Mouse (Mus musculus): ENCODE measurements around the gene Art3.
"Not testable (repeated sequence)": the region's sequence is repeated elsewhere in the genome, so short reads cannot be mapped to it uniquely, and the experiment has no call there.

The Art3 gene

GRCm38 (mm10) chr5:92332359-92332840, 773 bp downstream of the Art3 start:
- ATAC-seq (ENCODE audit: insufficient number of reproducible peaks, low FRiP score, low TSS enrichment): no peak

GRCm38 (mm10) chr5:92336743-92337142, 5.1 kb downstream of the Art3 start:
- no peak for ATAC-seq (ENCODE audit: insufficient number of reproducible peaks, low FRiP score, low TSS enrichment)

- ATAC-seq (ENCODE audit: insufficient number of reproducible peaks, low FRiP score, low TSS enrichment): no peak
Observed at GRCm38 (mm10) chr5:92340606-92341005, 9.0 kb downstream of the Art3 start.

DNA sequence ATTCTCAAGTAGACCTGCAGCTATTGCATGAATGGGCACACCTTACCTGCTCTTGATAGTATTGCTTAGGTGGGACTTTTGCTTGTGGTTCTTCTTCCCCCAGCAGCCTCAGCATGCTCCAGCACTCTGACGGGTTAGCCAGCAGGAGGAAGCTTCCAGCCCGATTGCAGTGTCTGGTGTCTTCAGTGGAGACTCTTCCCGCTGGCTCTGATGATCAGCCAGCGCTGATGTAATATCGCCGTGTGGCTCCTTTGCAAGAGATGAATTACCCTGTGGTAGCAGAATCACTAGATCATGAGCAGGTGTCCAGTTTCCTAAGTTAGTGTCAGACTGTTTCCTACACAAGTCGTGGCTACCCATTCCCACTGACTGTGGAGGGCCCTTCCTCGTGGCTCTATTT, 13.4 kb downstream of the Art3 start:
- no peak for ATAC-seq (ENCODE audit: insufficient number of reproducible peaks, low FRiP score, low TSS enrichment)

GRCm38 (mm10) chr5:92348794-92349413, 17.3 kb downstream of the Art3 start, which contains the start of gene Cxcl10:
Cxcl10 (minus strand) TSS chr5:92348889.
- ATAC-seq (ENCODE audit: insufficient number of reproducible peaks, low FRiP score, low TSS enrichment): peak; percentile 58; the same call in 1 of the 2 replicates

GRCm38 (mm10) chr5:92349731-92350130, 18.1 kb downstream of the Art3 start:
- ATAC-seq (ENCODE audit: insufficient number of reproducible peaks, low FRiP score, low TSS enrichment): no peak

GRCm38 (mm10) chr5:92352716-92353115, 21.1 kb downstream of the Art3 start:
- ATAC-seq (ENCODE audit: insufficient number of reproducible peaks, low FRiP score, low TSS enrichment): not testable (repeated sequence)

DNA sequence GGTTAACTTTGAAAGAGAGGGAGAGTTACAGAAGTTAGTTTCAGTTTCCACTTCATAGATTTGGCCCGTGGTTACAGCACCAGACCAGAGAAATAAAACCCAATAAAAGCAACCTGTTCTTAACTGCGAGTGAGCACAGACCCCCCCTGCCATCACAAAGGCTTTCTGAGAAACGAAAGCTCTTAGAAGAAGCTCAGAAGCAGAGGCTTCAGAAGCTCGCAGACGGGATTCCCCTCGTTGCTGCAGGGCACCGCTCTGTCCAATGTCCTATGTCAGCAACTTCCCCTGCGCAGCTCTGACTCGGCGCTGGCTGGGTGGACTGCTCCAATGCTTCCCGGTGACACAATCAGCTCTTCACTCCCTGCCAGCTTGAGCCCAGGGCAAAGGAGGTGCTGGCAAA, 21.9 kb downstream of the Art3 start:
- no peak for ATAC-seq (ENCODE audit: insufficient number of reproducible peaks, low FRiP score, low TSS enrichment)

GRCm38 (mm10) chr5:92358033-92358432, 26.4 kb downstream of the Art3 start:
- no peak for ATAC-seq (ENCODE audit: insufficient number of reproducible peaks, low FRiP score, low TSS enrichment)

DNA sequence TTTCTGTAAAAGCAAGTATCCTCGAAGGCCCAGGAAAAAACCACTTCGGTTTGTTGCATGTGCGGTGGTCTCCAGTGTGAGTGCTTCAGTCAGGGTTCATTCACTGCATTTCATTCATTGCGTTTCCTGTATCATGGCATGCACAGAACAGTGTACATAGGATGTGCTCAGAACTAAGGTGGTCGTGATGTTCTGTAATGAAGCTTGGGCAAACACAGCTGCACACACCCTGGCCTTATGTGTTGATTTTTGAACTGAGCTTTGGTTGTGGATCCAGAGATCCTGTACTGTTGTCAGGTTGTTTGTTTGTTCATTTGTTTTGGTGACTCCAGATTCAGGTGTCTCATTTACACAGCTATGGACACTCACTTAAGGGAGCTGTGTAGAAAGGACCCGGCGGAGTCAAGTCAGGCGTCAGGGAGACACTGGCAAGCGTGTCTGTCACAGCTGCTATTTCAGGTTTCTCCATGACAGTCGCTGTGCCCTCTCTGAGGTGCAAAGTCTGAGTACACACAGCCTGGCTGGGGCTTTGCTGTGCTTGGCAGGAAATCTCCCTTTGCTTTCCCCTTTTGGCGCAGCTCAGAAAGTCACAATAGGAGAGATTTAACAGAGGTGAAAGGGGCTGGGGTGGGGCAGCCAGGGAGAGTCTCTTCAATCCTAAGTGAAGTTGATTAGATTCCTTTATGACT, 27.3 kb downstream of the Art3 start:
- no peak for ATAC-seq (ENCODE audit: insufficient number of reproducible peaks, low FRiP score, low TSS enrichment)

DNA sequence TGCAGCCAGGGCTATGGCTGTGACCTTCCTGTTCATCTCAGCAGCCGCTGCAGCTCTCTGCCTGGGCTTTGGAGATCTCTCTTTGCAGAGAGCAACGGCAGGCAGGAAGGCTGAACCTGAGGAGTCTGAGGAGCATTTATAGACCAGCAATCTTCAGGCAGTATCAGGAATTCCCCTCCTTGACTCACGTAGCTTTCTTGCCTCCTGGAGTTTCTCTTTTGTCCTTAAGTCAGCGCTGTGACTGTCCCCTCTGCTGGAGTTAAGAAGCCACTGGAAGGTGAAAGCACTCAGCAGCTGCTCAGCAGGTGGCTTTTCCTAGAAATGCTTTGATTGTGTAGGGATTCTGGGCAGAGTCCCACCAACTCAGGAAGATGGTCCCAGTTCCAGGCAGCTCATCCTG, 31.6 kb downstream of the Art3 start:
- no peak for ATAC-seq (ENCODE audit: insufficient number of reproducible peaks, low FRiP score, low TSS enrichment)

GRCm38 (mm10) chr5:92364011-92364410, 32.4 kb downstream of the Art3 start:
- no peak for ATAC-seq (ENCODE audit: insufficient number of reproducible peaks, low FRiP score, low TSS enrichment)

DNA sequence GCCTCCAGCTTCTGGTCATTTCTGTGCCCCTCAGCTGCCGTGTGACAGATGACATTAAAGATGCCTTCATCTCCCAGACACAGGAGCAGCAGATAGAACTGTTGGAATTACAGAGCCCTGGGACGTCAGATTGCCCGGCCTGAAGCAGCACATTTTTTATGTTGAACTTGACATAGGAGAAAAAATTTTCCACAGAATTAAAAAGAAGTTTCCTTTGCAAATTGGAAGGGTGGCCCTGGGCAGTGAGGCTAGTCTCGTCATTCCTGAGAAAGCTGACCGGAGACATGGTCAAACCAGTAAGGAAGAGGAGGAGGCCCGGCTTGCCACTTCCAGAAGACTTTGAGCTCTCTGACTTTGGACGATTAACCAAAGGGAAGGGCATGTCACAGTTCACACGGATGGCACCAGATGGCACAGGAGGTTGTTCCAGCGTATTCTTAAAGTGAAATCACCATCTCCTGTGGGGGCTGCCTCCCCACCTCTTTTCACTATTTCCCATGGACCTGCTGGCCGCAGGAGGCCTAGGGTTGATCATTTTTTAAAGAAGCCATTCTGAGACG, 33.6 kb downstream of the Art3 start:
- ATAC-seq (ENCODE audit: insufficient number of reproducible peaks, low FRiP score, low TSS enrichment): no peak

- no peak for ATAC-seq (ENCODE audit: insufficient number of reproducible peaks, low FRiP score, low TSS enrichment)
Observed at GRCm38 (mm10) chr5:92366565-92366964, 34.9 kb downstream of the Art3 start.

DNA sequence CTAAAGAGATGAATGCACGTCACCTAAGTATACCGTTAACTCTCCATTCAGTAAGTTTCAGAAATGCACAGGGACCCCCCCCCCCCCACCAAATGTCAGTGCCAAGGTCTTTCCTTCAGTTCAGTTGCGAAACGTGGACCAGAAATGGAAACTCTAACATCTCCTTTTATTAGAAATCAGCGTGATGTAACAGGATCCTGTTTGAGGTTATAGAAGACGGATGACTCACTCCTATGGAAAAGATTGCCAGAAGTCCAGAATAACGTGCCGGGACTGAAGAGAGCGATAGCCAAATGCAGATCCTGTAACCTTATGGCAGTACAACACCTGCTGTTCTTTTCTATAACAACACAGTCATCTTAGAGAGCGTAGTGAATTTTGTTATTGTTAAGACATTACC, 36.8 kb downstream of the Art3 start:
- peak; percentile 47 for ATAC-seq (ENCODE audit: insufficient number of reproducible peaks, low FRiP score, low TSS enrichment)

DNA sequence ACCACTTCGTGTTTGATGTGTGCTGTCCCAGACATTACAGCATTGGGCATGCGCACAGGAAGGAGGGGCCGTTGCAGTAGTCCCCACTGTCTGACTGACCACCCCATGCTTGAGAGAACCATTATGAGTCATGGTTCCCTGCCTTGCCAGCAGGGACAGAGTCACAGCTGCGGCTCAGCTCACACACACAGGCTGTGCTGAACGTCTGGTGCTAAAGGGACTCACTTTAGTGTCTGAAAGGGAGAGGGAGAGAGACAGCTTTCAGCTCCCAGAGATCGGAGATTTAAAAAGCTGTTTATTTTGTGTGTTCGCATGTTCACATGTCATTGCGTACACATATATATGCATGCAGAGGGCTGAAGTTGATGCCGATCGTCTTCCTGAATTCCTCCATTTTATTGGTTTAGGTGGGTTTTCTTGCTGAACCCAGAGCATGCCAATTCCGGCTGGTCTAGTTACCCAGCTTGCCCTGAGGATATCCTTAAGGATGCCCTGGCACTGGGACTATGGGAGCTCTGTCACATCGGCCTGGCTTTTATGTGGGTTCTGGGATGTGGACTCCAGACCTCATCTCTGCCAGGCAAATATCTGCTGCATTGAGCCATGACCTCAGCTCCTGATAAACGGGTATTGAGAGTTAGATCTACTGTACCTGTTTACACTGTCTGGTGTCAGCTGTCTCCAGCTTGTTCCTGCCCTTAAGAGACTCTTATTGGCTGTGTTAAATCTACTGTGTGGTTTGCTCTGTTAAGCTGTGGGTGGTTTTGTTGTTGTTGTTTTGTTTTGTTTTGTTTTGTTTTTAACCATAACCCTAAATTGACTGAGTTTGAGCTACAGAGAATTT, 37.7 kb downstream of the Art3 start:
- peak; percentile 88 for ATAC-seq (ENCODE audit: insufficient number of reproducible peaks, low FRiP score, low TSS enrichment)

DNA sequence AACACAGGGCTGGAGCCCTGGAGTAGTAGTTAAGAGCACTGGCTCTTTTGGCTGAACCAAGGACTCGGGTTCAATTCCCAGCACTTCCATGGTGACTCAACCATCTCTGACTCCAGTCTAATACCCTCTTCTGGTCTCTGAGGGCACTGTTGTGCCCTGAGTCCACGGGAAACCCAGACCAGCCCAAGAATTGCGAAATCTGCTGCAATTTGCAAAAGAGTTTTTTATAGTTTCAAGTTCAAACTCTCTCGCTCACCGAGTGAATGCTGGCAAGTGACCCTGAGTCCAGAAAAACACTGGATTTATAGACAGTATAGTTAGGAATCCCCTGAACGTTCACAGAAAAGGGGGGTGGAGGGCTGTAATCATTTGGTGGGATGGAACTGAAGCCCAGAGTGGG, 38.8 kb downstream of the Art3 start:
- ATAC-seq (ENCODE audit: insufficient number of reproducible peaks, low FRiP score, low TSS enrichment): no peak

- ATAC-seq (ENCODE audit: insufficient number of reproducible peaks, low FRiP score, low TSS enrichment): no peak
Observed at GRCm38 (mm10) chr5:92370891-92371290, 39.3 kb downstream of the Art3 start.

GRCm38 (mm10) chr5:92371361-92371976, 39.8 kb downstream of the Art3 start:
- ATAC-seq (ENCODE audit: insufficient number of reproducible peaks, low FRiP score, low TSS enrichment): no peak

DNA sequence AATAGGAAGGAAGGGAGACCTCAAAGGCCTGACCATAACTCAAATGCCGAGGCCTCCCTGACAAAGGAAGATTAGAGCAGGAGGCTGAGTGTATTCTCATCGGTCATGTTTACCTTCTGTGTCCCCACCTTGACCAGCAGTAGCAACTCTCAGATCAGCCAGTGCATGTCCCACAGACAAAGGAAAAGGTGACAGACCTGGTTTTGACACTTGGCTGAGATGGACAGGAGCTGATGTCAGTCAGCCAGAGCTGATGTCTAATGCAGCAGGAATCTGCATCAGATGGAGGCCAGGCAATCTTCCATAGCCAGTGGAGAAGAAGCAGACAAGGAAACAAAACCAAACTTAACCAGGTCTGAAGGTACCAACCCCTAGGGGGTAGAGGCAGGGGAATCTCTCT, 41.0 kb downstream of the Art3 start:
- ATAC-seq (ENCODE audit: insufficient number of reproducible peaks, low FRiP score, low TSS enrichment): no peak

All from cerebellum, adult (tissue).